Comparison of ENCODE assay signal across 25 mouse cellular contexts in the genomic region with DNA sequence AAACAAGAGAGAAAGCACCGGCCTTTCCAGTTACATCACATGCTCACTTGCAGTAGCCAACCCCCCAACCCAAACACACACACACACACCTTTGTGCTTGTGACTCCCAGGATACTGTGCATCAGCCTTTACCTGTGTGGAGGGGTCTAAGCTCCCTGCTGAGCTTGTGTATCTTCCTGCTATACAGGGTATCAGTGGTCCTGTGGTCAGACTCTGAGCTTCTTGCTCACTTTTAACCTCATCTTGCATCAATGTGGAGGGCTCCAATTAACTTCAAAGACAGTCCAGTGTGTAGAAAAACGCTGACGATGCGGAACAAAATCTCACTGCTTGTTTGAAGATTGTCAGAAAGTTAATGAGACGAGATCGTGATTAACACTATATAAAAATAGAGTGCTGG.
"Had no signal": no experiment of that assay in that cellular context is flagged by ENCODE, and none has a peak within 500 bp of the region (broad histone marks: within the 10 kb centered on the region; RNA-seq: fewer than 3 reads in every experiment).

No protein-coding gene starts in this region.

- H3K9ac ChIP-seq: heart, embryonic 12.5 days; hindbrain, embryonic 12.5 days; hindbrain, embryonic 14.5 days; intestine, embryonic 15.5 days; limb, embryonic 12.5 days; liver, embryonic 13.5 days; liver, embryonic 15.5 days; liver, postnatal 0 days had no signal

- H3K4me1 ChIP-seq: heart, embryonic 10.5 days; heart, embryonic 12.5 days; hindbrain, embryonic 10.5 days; hindbrain, embryonic 12.5 days; intestine, embryonic 15.5 days; limb, embryonic 10.5 days; limb, embryonic 12.5 days; liver, embryonic 13.5 days; liver, embryonic 15.5 days had no signal

- H3K27me3 ChIP-seq: heart, embryonic 12.5 days; hindbrain, embryonic 12.5 days; intestine, embryonic 15.5 days; limb, embryonic 12.5 days; liver, embryonic 13.5 days; liver, embryonic 15.5 days had no signal

- H3K27ac ChIP-seq: heart, embryonic 10.5 days; hindbrain, embryonic 10.5 days; hindbrain, embryonic 12.5 days; hindbrain, embryonic 14.5 days; intestine, embryonic 15.5 days; layer of hippocampus, adult 2 months; left cerebral cortex, adult 2 months; limb, embryonic 10.5 days; limb, embryonic 12.5 days; liver, embryonic 13.5 days; liver, embryonic 15.5 days had no signal

- H3K36me3 ChIP-seq: heart, embryonic 10.5 days; heart, embryonic 12.5 days; hindbrain, embryonic 10.5 days; hindbrain, embryonic 12.5 days; intestine, embryonic 15.5 days; limb, embryonic 10.5 days; limb, embryonic 12.5 days; liver, embryonic 13.5 days; liver, embryonic 15.5 days had no signal

- H3K4me2 ChIP-seq: heart, embryonic 12.5 days; hindbrain, embryonic 12.5 days; hindbrain, embryonic 14.5 days; intestine, embryonic 15.5 days; limb, embryonic 12.5 days; liver, embryonic 11.5 days; liver, embryonic 13.5 days; liver, embryonic 15.5 days had no signal

- H3K9me3 ChIP-seq: heart, embryonic 10.5 days; heart, embryonic 12.5 days; hindbrain, embryonic 10.5 days; hindbrain, embryonic 12.5 days; intestine, embryonic 15.5 days; limb, embryonic 10.5 days; limb, embryonic 12.5 days; liver, embryonic 13.5 days; liver, embryonic 15.5 days had no signal

- ATAC-seq: hindbrain, embryonic 16.5 days; inflammation-experienced regulatory T-cells, adult 6 months; intestine, embryonic 15.5 days; intestine, postnatal 0 days; liver, postnatal 0 days had no signal

- H3K4me3 ChIP-seq: heart, embryonic 10.5 days; heart, embryonic 12.5 days; hindbrain, embryonic 10.5 days; hindbrain, embryonic 12.5 days; intestine, embryonic 15.5 days; layer of hippocampus, adult 2 months; left cerebral cortex, adult 2 months; limb, embryonic 10.5 days; limb, embryonic 12.5 days; liver, embryonic 13.5 days; liver, embryonic 15.5 days had no signal

- DNase-seq: gastrocnemius, postnatal 10 days; gastrocnemius, postnatal 25 days; heart, adult 18-20 months; heart, postnatal 10 days; heart, postnatal 4 days; kidney, adult 8-10 months; kidney, postnatal 25 days; liver; liver, embryonic 13.5 days; liver, postnatal 0 days had no signal
